8 mouse cellular contexts compared by ENCODE assay signal in genomic region chr4:139574156-139574798, GRCm38 (mm10). TPM values are rescaled to one million over a fixed set of nuclear protein-coding genes. Genes with fewer than 3 reads are reported as not detected.
DNase-seq lines count a peak whose midpoint lies in the region; ATAC-seq and TF ChIP-seq lines count a peak whose summit lies in the region.

No protein-coding gene starts in this region.

- peak overlapping the region; percentile 85 for H3K27ac ChIP-seq in heart, embryonic 11.5 days (ENCODE audit: low read depth, low read length)
- peak overlapping the region; percentile 81 for H3K27ac ChIP-seq in kidney, embryonic 16.5 days (ENCODE audit: low read length)
- H3K27ac ChIP-seq in liver, adult 2 months (replicated peaks; ENCODE audit: insufficient read depth, low read depth, low read length), result peak overlapping the region; percentile 74

- H3K9me3 ChIP-seq in erythroblast, embryonic 14.5 days (ENCODE audit: control insufficient read depth, low read length), result peaks cover 16% of the 10 kb centered on the region
- H3K9me3 ChIP-seq in heart, embryonic 11.5 days (replicated peaks; ENCODE audit: control insufficient read depth, low read length), result no peaks in the 10 kb centered on the region
- H3K9me3 ChIP-seq in kidney, embryonic 16.5 days (ENCODE audit: low read length), result no peaks in the 10 kb centered on the region

- no peaks in the 10 kb centered on the region for H3K36me3 ChIP-seq in erythroblast, embryonic 14.5 days (ENCODE audit: control insufficient read depth)
- H3K36me3 ChIP-seq in heart, embryonic 11.5 days (ENCODE audit: control insufficient read depth, insufficient read depth, low read length), result no peaks in the 10 kb centered on the region
- no peaks in the 10 kb centered on the region for H3K36me3 ChIP-seq in kidney, embryonic 16.5 days (ENCODE audit: insufficient read depth, low read length)
- H3K36me3 ChIP-seq in liver, adult 2 months (ENCODE audit: control insufficient read depth, insufficient read depth, low read length), result no peaks in the 10 kb centered on the region
- H3K36me3 ChIP-seq in myocyte (ENCODE audit: control insufficient read depth, insufficient read depth), result no peaks in the 10 kb centered on the region
- no peaks in the 10 kb centered on the region for H3K36me3 ChIP-seq in splenic B cell, adult 2 months (ENCODE audit: control insufficient read depth, insufficient read depth, low read length, poor library complexity, severe bottlenecking)

- H3K4me1 ChIP-seq in erythroblast, embryonic 14.5 days (ENCODE audit: control insufficient read depth), result peaks cover 19% of the 10 kb centered on the region
- peaks cover 27% of the 10 kb centered on the region for H3K4me1 ChIP-seq in heart, embryonic 11.5 days (ENCODE audit: control insufficient read depth, insufficient read depth, low read length)
- peaks cover 43% of the 10 kb centered on the region for H3K4me1 ChIP-seq in kidney, embryonic 16.5 days (ENCODE audit: insufficient read depth, low read length)
- peaks cover 34% of the 10 kb centered on the region for H3K4me1 ChIP-seq in liver, adult 2 months (ENCODE audit: control insufficient read depth, insufficient read depth, low read length)

- TF ChIP-seq POLR2A in brain, embryonic 14.5 days (IDR thresholded peaks at IDR 0.05; ENCODE audit: borderline replicate concordance, extremely low read depth, insufficient read depth, insufficient read length, poor library complexity, severe bottlenecking), result peak; percentile 98
- TF ChIP-seq POLR2A in liver, adult 2 months (IDR thresholded peaks at IDR 0.05; ENCODE audit: extremely low read depth, insufficient read depth, low read length), result peak; percentile 99
- TF ChIP-seq POLR2A in myocyte (IDR thresholded peaks at IDR 0.05; ENCODE audit: insufficient read length, low read depth), result peak; percentile 100

- peak; percentile 98 to 99 for DNase-seq in B cell, adult 2 months
- peak; percentile 99 for DNase-seq in brain, embryonic 14.5 days (ENCODE audit: low read depth)
- peak; percentile 97 for DNase-seq in liver, adult 2 months (ENCODE audit: extremely low read depth, low read depth, low spot score)
- peak; percentile 100 for DNase-seq in splenic B cell, adult 2 months (ENCODE audit: low read depth, low spot score)

- peak overlapping the region; percentile 90 for H3ac ChIP-seq in myocyte (ENCODE audit: control insufficient read depth, insufficient read length)

- whole genome bisulfite sequencing in heart, embryonic 11.5 days (ENCODE audit: insufficient replicate concordance), result under 1% methylated on average over 48 of the region's 52 CpGs
- 0% methylated on average over 51 of the region's 52 CpGs for WGBS in kidney, embryonic 16.5 days
- under 1% methylated on average over 51 of the region's 52 CpGs for WGBS in liver, adult 2 months

- peaks cover 32% of the 10 kb centered on the region for H3K79me2 ChIP-seq in liver, adult 2 months (ENCODE audit: control insufficient read depth, insufficient read depth, low read length)
- peaks cover 40% of the 10 kb centered on the region for H3K79me2 ChIP-seq in myocyte (ENCODE audit: control insufficient read depth, insufficient read depth)

- ATAC-seq in heart, embryonic 11.5 days (replicated peaks; ENCODE audit: insufficient number of reproducible peaks, low FRiP score, low TSS enrichment), result peak; percentile 97
- ATAC-seq in kidney, embryonic 16.5 days (ENCODE audit: low FRiP score, low TSS enrichment), result peak; percentile 98

- peak overlapping the region; percentile 94 for H3K4me2 ChIP-seq in heart, embryonic 11.5 days
- peak overlapping the region; percentile 96 for H3K4me2 ChIP-seq in kidney, embryonic 16.5 days (replicated peaks; ENCODE audit: low read depth, low read length)
- peak overlapping the region; percentile 97 for H3K4me2 ChIP-seq in myocyte (ENCODE audit: low read depth)

- peak overlapping the region; percentile 91 for H3K9ac ChIP-seq in heart, embryonic 11.5 days (ENCODE audit: low read depth, low read length)
- H3K9ac ChIP-seq in kidney, embryonic 16.5 days (replicated peaks; ENCODE audit: low read length), result peak overlapping the region; percentile 83
- peak overlapping the region; percentile 94 for H3K9ac ChIP-seq in liver, adult 2 months (ENCODE audit: low read depth, low read length)

- peak; percentile 41; the same call in 1 of the 2 replicates for TF ChIP-seq CTCF in brain, embryonic 14.5 days (IDR thresholded peaks at IDR 0.05; ENCODE audit: borderline replicate concordance, extremely low read depth, insufficient read depth, insufficient read length)
- TF ChIP-seq CTCF in liver, adult 2 months (IDR thresholded peaks at IDR 0.05; ENCODE audit: low read depth, low read length), result peak; percentile 89

- H3K27me3 ChIP-seq in erythroblast, embryonic 14.5 days (ENCODE audit: control insufficient read depth), result peaks cover 68% of the 10 kb centered on the region
- peaks cover 4% of the 10 kb centered on the region; the same call in 1 of the 2 replicates for H3K27me3 ChIP-seq in heart, embryonic 11.5 days (ENCODE audit: control insufficient read depth, insufficient read depth, low read length)
- H3K27me3 ChIP-seq in kidney, embryonic 16.5 days (ENCODE audit: insufficient read depth, low read length), result no peaks in the 10 kb centered on the region
- H3K27me3 ChIP-seq in liver, adult 2 months (ENCODE audit: control insufficient read depth, insufficient read depth, low read length), result no peaks in the 10 kb centered on the region
- no peaks in the 10 kb centered on the region for H3K27me3 ChIP-seq in myocyte (ENCODE audit: control insufficient read depth, insufficient read depth, insufficient read length)
- H3K27me3 ChIP-seq in splenic B cell, adult 2 months (ENCODE audit: control insufficient read depth, insufficient read depth, low read length, poor library complexity, severe bottlenecking), result no peaks in the 10 kb centered on the region; the same call in 1 of the 2 replicates

- peak overlapping the region; percentile 62 for H3K4me3 ChIP-seq in erythroblast, embryonic 14.5 days (replicated peaks)
- H3K4me3 ChIP-seq in heart, embryonic 11.5 days (ENCODE audit: low read depth, low read length), result peak overlapping the region; percentile 86
- peak overlapping the region; percentile 63 for H3K4me3 ChIP-seq in kidney, embryonic 16.5 days (ENCODE audit: low read length)
- H3K4me3 ChIP-seq in liver, adult 2 months (ENCODE audit: insufficient read depth, low read depth, low read length), result peak overlapping the region; percentile 74
- H3K4me3 ChIP-seq in myocyte, result peak overlapping the region; percentile 84

TF ChIP-seq in myocyte, 11 proteins besides CTCF, POLR2A, EP300 and RAD21:
- no peak for TF ChIP-seq MAX (IDR thresholded peaks at IDR 0.05; ENCODE audit: low read depth)
- TF ChIP-seq MYOG (IDR thresholded peaks at IDR 0.05; ENCODE audit: control insufficient read depth in 1 of 3, insufficient read depth in 1 of 3, insufficient read length in 2 of 3, low read depth in 2 of 3), result no peak
- no peak for TF ChIP-seq REST (IDR thresholded peaks at IDR 0.05; ENCODE audit: insufficient read depth, insufficient read length)
- no peak for TF ChIP-seq TCF12 (IDR thresholded peaks at IDR 0.05; ENCODE audit: insufficient read depth, poor library complexity, severe bottlenecking)
- TF ChIP-seq CEBPB (IDR thresholded peaks at IDR 0.05; ENCODE audit: insufficient read depth, poor library complexity, severe bottlenecking), result no peak
- TF ChIP-seq SRF (IDR thresholded peaks at IDR 0.05; ENCODE audit: control insufficient read depth, insufficient read length, low read depth), result peak; percentile 9
- no peak for TF ChIP-seq USF1 (IDR thresholded peaks at IDR 0.05; ENCODE audit: low read depth)
- TF ChIP-seq MYOD1 (IDR thresholded peaks at IDR 0.05; ENCODE audit: control insufficient read depth in 1 of 3, insufficient read length in 2 of 3, low read depth in 2 of 3), result peak in 2 of 3 experiments; percentile 2 to 47
- TF ChIP-seq TCF3 (IDR thresholded peaks at IDR 0.05; ENCODE audit: insufficient read length, low read depth), result no peak
- TF ChIP-seq E2F4 (IDR thresholded peaks at IDR 0.05; ENCODE audit: insufficient read depth), result no peak
- peak; percentile 98 for TF ChIP-seq POLR2AphosphoS2 (IDR thresholded peaks at IDR 0.05; ENCODE audit: insufficient read length, low read depth)

RNA-seq across cellular contexts. Expression of gene Gm21969, which starts 28.7 kb away (rescaled TPM):
- polyA plus RNA-seq in brain, embryonic 14.5 days (2012; rRNA removed), result not detected in 2 replicates
- polyA plus RNA-seq in erythroblast, embryonic 14.5 days (2012), result 0.01 and 0.14 TPM in 2 replicates
- not detected in 2 replicates for polyA plus RNA-seq in heart, embryonic 11.5 days (2014; fragmentation: Nextera tagmentation; extraction: Ambion mirVana)
- polyA plus RNA-seq in kidney, embryonic 16.5 days (2015; fragmentation: Nextera tagmentation; extraction: Ambion mirVana), result not detected in 2 replicates
- total RNA-seq in liver, adult 2 months (2014; rRNA removed), result 0.09 and 0.27 TPM in 2 replicates
- 0.11 and 0.14 TPM in 2 replicates for polyA plus RNA-seq in liver, adult 2 months (2012; rRNA removed)
- polyA plus RNA-seq in myocyte (2012; fragmentation: generic; extraction: Trizol), result 0.06 TPM

RNA-seq across cellular contexts. Expression of gene Iffo2, which starts 43.9 kb away (rescaled TPM):
- polyA plus RNA-seq in brain, embryonic 14.5 days (2012; rRNA removed), result 5.6 and 11.0 TPM in 2 replicates
- 0.02 TPM in 1 of 2 replicates, not detected in the other for polyA plus RNA-seq in erythroblast, embryonic 14.5 days (2012)
- 2.2 and 2.7 TPM in 2 replicates for polyA plus RNA-seq in heart, embryonic 11.5 days (2014; fragmentation: Nextera tagmentation; extraction: Ambion mirVana)
- polyA plus RNA-seq in kidney, embryonic 16.5 days (2015; fragmentation: Nextera tagmentation; extraction: Ambion mirVana), result 3.2 and 3.7 TPM in 2 replicates
- 4.3 and 5.4 TPM in 2 replicates for total RNA-seq in liver, adult 2 months (2014; rRNA removed)
- polyA plus RNA-seq in liver, adult 2 months (2012; rRNA removed), result 5.3 and 7.0 TPM in 2 replicates
- polyA plus RNA-seq in myocyte (2012; fragmentation: generic; extraction: Trizol), result 12.1 TPM

RNA-seq across cellular contexts. Expression of gene Aldh4a1, which starts 48.4 kb away (rescaled TPM):
- polyA plus RNA-seq in brain, embryonic 14.5 days (2012; rRNA removed), result 24.2 and 26.4 TPM in 2 replicates
- polyA plus RNA-seq in erythroblast, embryonic 14.5 days (2012), result 0.75 and 0.77 TPM in 2 replicates
- 11.8 and 16.7 TPM in 2 replicates for polyA plus RNA-seq in heart, embryonic 11.5 days (2014; fragmentation: Nextera tagmentation; extraction: Ambion mirVana)
- 133 and 149 TPM in 2 replicates for polyA plus RNA-seq in kidney, embryonic 16.5 days (2015; fragmentation: Nextera tagmentation; extraction: Ambion mirVana)
- total RNA-seq in liver, adult 2 months (2014; rRNA removed), result 288 and 375 TPM in 2 replicates
- polyA plus RNA-seq in liver, adult 2 months (2012; rRNA removed), result 557 and 601 TPM in 2 replicates
- 12.0 TPM for polyA plus RNA-seq in myocyte (2012; fragmentation: generic; extraction: Trizol)

Comparison
In these comparisons a context has a peak if more than half of its experiments do, and no peak if none do; other contexts are left out.
1. Peak in every context shown above with its lines: DNase-seq, ATAC-seq, H3K4me3 ChIP-seq and H3K27ac ChIP-seq.